Mouse (Mus musculus): ENCODE measurements around the gene Vps33b.

DNA sequence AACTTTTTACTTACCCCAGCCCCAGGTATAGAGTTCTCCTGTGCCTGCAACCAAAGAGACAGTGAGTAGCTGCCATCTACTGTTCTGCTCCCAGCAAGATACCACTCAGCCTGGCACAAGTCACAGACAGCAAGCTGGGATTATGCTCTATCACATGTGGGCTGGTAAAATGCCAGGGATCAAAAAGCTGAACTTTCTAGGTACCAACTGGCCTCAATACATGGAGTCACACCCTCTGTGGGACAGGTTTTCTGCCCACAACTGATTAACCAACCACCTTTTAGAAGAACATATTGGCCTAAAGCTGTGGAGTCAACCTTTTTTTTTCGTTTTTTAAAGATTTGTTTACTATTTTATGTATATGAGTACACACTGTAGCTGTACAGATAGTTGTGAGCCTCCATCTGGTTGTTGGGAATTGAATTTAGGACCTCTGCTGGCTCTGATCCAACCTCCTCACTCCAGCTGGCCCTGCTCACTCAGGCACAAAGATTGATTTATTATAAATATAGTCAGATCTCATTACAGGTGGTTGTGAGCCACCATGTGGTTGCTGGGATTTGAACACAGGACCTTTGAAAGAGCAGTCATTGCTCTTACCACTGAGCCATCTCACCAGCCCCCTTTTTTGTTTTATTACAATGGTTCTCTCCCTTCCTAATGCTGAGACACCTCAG, 48.1 kb downstream of the Vps33b start:
- TF ChIP-seq CTCF (IDR thresholded peaks at IDR 0.05; ENCODE audit: control insufficient read depth, insufficient read depth, insufficient read length) (no peak), USF1 (IDR thresholded peaks at IDR 0.05; ENCODE audit: low read depth) (no peak), MAX (IDR thresholded peaks at IDR 0.05) (no peak), MYOG (IDR thresholded peaks at IDR 0.05; ENCODE audit: control insufficient read depth, extremely low read depth, insufficient read length) (no peak), MYOD1 (IDR thresholded peaks at IDR 0.05; ENCODE audit: control insufficient read depth, insufficient read length, low read depth) (no peak), FOSL1 (IDR thresholded peaks at IDR 0.05; ENCODE audit: insufficient read depth, low read length, poor library complexity, severe bottlenecking) (no peak)
